Mouse (Mus musculus) heart, postnatal 4 days (tissue): ENCODE measurements at regions not wholly inside any gene's neighbourhood (a gene's known extent, or its start where the extent isn't known, plus 50 kb on each side); places are given as distances from the start of the nearest gene placed in this dataset.

Source experiments
- DNase-seq: peaks from one replicate; pipeline ENCODE4 v3.0.0; 2021

DNA sequence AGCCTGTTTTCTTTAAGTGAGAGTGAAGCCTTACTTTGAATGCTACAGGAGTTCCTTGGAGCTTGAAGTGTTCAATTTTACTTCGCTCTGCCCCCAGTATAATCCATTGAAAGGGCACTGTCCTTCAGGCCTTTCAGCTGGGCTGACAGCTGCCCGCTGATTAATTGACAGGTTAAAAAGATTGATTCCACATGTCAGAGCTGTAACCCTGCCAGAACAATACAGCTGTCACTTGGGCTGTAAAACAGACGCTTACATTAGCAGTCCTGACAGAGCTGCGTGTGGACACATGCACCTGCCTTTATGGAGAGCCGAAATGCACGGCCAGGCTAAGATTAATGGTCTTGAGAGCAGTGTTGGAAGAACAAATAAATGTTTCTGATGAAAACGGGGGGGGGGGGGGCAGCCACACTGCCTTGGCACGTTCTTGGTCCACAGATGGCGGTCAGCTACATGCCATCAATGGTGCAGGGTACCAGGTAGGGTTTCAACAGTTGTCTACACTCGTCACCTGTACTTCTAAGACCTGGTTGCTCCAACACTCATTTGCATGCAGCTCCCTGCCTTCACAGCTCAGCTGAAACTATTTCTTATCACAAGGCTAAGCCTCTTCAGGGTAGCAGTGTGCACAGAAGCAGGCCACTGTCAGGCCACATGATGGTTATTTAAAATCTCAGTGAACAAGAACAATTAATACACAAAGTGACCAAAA is 407.3 kb downstream of the Gm45692 start:
- no peak for DNase-seq

DNA sequence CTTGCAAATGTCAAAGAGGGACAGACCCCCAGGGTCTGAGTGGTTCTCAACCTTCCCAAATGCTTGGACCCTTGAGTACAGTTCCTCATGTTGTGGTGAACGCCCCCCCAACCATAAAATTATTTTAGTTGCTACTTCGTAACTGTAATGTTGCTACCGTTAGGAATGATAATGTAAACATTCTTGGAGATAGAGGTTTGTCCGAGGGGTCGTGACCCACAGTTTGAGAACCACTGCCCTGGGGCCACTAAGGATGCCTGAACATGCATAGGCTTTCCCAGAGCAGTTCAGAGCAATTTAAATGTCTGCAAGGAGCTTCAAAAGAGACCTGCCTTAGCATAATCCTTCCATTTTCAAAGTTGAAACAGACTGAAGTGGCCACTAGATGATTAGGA is 407.8 kb downstream of the Gm45692 start:
- DNase-seq: no peak

DNA sequence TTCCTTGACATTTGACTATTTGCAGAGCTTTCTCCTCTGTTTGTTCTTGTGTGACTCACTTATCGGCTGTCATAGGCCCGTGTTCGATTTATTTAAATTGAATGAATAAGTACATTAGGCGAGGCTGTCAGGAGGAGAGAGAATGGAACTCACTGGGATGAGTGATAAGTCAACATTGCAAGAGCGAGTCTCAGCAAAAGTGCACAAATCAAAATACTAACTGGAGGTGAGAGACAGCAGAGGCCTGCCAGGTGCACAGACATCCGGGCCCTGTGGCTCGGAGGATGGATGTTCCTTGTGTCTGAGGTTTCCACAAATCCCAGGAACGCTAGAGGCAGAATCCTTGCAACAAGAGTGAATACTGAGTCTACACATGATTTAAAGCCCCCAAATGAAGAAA is 410.6 kb downstream of the Gm45692 start:
- DNase-seq: no peak

DNA sequence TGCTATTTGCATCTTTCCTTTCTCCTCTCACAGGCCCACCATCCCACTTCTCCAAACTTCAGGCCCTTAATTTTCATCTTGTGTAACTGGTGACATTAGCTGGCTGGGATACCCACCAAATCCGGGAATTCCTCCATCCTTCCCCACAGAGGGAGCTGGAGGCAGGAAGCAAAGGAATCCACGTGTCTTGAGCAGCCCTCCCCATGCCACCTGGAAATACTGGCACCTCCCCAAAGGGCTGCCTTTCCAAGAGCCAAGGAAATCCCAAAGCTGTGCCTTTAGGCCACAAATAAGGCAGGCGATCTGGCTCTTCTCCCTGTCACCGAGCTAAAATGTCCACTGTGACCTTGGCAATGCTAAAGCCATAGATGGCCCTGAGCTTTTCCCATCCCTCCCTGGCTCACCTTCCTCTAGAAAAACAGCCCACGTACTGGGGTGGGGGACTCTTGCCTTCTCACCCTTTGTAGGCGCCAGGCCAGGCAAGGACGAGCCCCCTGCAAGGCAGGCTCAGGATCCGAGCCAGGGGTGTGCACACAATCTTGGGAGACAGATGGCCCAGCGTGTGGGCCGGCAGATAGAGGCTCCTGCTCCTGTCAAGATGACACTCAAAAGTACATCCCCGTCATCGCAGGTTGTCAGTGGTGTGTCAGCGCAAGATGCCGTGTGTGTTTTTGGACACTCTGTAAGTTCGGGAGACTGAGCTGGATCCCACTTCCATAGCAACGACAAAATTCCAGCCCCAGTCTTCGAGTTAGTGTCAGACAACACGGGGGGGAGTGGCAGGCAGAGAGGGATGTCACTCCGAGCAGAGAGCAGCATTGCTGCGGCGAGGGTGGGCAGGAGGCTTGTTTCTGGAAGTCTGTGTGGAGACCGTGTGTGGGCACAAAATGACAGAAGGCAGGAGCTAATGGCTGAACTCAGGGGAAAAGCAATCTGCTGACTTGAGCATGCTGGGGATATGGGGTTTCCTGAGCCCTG is 414.4 kb downstream of the Gm45692 start:
- DNase-seq: no peak

DNA sequence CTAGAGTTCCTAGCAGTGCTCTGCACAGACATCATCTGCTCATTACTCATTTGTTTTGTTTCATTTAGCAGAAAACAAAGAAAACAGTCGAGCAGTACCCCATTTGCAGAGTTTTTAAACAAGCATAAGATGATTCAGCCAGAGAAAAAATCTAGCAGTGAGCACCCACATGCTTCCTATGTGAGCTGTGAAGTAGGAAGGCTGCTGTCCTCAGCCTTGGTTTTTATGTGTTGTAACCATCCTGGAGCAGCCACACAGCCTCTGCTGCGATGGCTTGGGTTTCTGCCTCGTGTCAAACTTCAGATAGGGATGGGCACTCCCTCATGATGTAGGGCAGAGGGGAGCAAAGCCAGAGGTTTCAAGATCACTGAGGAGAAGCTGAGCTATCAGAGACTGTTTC is 416.5 kb downstream of the Gm45692 start:
- no peak for DNase-seq

DNA sequence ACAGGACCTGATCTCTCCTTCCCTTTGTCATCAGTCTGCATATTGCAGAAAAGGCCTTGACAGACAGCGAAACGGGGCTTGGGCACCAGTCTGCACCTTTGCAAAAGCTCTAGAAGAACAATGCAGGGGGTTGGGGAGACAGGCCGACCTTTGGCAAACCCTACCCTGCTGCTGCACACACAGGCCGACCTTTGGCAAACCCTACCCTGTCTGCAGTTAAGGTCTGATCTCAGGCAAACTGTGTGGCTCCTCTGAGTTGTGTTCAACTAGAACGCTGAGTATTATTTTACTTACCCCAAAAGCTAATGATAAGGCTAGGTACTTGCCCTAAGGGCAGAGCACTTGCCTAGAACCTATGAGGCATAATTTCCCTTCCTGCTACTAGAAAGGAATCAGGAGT is 423.4 kb upstream of the Zfp703 start:
- no peak for DNase-seq

DNA sequence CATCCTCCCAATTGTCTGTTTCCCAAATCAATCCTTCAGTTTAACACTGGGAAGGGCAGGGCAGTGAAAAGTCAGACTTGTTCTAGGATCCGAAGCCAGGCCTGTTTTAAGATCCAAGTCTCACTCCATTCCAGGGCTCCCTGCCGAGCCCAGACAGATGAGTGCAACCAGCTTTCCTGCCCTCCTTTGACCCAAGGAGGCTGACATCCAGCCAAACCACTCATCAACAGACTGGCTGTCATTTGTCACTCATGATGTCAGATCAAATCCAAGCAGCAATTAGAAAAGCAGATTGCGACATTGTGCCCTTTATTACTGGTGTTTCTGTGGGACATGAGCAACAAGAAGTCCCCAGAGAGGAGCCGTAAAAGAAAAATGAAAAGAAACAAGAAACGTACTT is 417.9 kb upstream of the Zfp703 start:
- peak; percentile 16 for DNase-seq

DNA sequence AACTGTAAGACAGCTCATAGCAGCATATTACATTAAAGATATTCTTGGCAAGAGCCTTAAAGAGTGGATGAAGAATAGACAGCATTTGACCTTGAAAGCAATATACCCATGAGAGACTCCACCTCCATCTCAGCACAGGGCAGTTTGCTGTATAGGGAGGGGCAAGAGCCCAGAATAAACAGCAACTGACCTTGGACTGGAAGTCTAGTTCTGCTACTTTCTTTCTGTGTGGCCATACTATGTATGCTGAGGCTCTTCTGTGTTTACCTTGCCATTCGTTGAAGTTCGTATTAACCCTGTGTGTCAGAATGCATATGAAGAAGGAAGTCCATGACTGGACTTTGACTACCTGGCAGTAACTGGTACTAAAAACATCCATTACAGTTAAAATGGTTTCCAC is 414.0 kb upstream of the Zfp703 start:
- DNase-seq: no peak

DNA sequence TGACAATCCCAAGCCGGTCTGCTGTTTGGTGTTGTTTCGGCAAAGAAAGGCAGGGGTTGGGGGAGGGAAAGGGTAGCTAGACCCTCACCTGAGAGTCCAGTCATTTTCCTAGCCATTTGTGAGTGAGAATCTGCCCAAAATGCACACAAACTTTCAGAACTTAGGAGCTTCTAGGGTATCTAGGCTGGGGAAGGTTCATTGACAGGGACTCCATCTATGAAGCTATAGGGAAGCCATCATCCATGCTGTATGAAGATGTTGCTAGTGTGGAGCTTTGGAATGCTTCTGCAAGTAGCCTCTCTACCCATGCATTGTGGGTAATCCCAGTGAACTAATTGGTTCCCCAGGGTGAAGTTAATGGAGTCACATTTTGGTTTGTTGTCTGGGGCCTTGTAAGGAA is 412.9 kb upstream of the Zfp703 start:
- no peak for DNase-seq

DNA sequence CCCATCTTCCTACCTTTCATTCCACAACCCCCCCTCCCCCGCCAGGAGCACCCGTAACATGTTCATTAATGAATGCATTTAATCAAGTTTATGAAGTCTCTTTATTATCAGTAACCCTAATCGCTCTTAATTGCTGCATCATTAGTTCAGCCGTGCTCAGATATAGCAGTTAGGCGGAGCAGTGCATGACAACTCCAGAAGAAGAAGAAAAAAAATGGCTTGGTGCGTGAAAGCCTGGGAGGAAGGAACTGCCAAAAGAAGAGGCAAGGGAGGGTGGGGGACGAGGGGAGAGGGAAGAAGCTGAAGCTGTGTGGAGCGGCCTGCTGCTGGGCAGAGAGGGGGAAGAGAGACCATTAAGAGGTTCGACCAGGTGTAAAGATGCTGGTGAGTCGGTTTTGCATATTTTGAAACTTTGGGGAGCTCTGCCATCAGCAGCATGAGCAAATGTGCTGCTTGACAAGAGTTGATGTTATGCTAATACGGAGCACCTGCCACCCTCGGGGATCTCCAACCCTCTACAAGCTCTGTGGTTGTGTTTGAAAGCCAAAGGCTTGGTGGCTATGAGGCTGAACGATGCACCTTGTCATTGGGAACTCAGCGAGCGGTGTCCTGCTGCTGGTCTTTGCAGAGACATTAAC is 408.6 kb upstream of the Zfp703 start:
- DNase-seq: no peak

DNA sequence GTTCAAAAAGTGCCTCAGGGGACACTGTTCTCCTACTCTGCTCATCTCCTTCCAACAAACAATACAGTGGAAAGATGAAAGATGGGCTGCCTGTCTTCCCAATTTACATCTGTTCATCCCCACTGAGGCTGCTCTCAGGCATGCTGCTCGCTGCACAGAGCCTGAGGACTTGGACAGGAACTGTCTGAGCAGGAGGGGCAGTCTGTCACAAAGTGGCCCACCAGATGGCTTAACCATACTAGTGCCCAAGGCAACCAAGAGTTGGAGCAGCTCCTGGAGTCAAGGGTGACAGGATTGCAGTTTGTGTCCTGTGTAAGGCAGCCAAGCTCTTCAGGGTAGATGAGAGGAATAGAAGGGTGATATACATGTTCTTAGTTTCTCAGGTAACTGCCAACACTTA is 388.3 kb upstream of the Zfp703 start:
- DNase-seq: no peak

DNA sequence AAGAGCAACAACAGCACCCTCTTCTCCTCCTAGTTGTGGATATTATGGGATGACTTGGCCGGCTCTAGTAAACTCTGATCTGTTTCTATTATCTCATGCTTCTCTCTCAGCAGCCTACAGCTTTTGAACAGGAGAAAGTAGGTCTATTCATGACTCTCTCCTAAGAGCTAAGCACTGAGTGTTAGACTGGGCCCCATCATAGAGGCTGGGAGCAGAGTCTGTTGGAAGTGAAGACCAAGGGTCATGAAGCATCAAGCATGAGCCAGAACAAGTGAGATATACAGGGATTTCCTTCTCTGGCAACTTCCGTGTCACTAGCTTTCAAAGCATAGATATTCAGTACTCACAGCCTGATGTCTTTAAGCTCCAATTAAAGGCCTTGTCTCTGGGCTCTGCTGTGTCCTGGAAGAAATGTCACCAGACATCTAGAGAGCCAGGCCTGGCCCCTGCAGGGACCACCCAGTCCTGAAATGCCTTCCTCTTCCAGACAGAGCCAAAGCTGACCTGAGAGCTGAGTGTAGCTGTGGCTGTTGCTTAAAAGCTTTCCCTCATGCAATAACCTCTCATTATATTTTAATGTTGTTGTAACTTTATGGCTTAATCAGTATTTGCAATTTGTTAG is 386.4 kb upstream of the Zfp703 start:
- DNase-seq: no peak

DNA sequence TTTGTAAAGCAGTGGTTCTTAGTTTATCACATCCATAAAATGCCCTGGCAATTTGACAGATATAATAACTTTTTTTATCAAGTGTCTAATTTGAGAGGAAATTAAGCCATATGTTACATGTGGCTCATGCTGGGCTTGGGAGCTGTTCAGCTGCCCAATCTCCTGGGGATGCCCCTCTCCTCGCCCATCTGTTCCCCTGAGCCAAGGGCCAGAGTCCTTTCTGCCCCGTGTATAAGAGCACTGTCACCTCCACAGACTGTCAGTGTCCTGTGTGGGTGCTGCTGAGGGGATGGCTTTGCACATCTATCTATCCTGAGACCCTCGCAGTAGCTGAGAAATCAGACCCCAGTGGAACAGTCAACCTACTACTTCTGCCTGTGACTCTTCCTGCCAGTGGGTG is 385.9 kb upstream of the Zfp703 start:
- no peak for DNase-seq

DNA sequence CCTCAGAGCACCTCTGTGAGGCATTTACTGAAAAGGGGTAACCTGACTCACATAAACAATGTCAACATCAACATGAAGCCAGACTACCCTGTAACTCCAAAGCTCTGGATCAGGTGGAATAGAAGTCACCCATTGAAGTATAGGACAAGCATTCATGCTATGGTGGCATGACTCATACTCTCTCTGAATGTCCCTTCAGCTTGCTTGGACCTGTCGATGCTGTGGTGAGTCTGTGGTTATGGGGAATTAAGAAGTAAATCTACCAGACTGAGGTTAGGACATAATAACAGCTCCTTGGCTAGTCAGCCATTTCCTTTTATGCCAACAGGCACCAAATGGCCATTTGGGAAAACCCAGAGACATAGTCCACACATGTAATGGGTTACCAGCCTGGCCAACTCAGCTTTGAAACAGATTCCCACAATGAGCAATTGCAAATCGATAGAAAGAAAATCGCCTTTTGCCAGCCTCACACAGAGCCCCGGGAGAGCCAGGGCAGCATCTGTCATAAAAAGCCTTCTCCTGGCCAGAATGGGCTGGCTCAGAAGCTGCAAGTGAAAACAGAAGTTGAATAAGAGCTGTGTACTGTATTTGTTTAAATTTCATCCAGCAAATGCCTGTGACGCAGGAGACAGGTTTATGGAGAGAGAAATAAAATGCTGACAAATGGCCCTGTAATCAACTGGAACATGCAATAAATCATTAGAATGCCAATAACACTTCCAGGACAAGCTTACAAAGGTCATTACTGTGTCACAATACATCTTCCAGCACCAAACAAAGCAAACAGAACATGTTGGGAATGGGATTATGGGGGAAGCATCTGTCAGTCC is 383.4 kb upstream of the Zfp703 start:
- no peak for DNase-seq

DNA sequence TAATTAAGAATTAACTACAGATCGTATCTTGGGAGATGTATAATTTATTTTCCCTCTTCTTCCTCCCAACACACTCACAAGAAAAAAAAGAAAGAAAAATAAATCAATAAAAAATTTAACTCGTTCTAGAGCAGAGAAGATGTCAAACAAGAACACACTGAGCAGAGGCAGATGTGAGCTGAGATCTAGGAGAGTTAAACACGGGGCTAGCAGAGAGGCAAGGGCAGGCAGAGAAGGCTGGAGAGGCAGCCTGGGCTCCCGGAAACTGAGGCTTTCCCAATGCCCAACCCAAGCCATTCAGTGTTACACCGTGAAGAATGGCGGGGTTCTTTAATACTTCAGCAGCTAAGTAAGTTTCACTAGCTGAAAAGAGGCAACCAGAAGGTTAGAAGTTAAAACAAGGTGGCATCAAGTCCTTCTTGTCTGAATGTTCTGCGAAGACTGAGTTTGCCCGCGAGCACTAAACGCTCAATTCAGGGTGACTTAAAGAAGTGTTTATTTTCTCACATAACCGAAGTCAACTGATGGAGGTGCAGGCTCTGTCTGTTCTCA is 382.7 kb upstream of the Zfp703 start:
- DNase-seq: no peak

DNA sequence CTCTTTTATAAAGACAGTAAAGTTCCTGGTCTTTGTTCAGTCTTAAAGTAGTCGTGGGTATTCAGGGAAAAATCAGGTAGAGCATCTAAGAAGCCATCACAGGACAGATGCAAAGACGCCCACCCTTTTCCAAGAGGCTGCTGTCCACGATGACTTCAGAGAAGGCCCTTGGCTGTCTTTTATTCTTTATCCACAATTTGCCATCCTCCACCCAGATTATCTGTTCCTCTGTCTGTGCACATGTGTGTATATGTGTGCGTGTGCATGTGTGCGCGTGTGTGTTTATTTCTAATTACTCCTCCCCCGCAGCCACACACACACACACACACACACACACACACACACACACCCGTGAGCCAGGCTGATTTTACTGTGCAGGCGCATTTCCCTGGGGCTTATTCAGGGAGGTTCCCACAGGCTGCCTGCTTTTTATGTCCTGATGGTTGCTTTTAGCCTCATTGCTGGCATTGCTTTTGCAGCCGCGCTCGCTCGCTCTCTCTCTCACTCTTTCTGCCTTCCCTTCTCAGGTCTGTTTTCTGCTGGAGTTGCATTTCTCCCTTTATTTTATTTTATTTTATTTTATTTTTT is 381.6 kb upstream of the Zfp703 start:
- DNase-seq: no peak

DNA sequence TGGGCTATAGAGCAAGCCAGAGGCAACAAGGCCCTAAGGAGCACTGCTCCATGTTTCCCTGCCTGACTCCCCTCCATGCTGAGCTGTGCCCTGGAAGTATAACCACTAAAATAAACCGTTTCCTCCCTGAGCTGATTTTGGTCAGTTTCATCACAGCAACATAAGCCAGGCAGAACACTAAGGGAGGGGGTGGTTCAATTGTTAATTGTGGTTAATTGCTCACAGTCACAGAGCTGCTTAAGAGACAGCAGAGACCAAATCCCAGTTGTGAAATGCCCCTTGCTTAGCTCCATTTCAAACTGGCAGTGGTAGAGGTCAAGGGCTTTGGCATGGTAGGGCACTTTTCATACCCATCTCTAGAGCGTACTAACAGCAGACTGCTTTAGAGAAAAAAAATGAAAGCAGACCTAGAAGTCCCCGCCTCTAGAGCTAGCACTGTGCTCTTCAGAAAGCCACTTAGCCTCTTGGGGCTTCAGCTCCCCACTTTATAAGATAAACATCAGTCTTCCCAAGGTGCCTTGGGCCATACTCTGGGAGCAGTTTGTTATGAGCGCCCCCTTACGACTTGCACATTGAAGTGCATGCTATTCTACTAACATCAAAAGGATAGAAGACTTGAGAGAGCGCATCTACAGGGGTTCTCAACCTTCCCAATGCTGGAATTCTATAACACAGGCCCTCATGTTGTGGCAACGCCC is 380.3 kb upstream of the Zfp703 start:
- DNase-seq: no peak

DNA sequence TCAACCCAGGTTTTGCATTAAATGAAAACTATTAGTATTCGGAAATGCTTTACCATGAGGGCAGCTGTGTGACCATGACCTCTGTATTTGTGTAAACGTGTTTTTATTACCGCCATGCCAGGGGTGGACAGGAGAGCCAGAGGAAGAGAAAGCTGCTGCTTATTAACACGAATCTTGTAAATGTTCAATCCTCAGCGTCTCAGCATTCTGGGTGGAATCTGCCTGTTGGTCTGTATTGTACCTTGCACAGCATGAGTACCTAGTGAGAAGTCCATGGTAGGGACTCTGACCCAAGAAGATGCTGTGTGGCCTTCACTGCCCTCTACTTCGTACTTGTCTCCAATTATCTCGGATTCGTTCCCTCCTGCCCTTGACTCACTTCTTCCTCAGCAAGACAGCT is 378.6 kb upstream of the Zfp703 start:
- no peak for DNase-seq

DNA sequence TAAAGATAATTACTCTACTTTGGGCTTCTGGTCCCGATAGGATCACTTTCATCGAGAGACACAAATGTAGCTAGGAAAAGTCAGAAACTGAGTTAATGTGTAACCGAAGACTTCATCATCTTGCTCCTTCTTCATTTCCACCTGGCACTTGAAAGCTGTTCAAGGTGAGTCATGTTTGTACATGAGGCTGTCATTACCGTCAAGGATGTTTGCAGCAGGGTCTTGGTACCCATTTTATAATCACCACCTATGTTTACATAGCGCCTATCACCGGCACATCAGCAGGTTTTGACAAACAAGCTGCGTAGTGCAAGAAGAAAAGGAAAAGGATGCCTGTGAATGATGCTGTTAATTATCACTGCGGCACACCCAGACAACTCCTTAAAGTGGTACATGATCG is 377.0 kb upstream of the Zfp703 start:
- DNase-seq: no peak

DNA sequence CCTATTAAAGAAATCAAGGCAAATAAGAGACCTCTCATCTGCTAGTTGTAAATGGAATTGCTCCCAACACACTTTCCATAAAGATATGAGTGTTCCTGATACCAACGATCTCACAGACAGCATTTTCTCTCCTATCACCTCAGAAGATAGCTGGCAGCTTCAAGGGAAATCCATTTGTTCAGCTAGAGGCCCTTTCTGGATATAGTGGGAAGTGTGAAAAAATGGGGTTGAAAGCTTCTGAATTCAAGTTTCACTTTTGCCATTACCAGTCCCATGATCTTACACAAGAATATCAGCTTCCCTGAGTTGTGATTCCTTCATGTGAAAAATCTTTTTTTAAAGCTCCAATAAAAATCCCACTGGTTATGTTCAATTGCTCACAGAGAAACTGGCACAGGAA is 369.1 kb upstream of the Zfp703 start:
- DNase-seq: no peak

DNA sequence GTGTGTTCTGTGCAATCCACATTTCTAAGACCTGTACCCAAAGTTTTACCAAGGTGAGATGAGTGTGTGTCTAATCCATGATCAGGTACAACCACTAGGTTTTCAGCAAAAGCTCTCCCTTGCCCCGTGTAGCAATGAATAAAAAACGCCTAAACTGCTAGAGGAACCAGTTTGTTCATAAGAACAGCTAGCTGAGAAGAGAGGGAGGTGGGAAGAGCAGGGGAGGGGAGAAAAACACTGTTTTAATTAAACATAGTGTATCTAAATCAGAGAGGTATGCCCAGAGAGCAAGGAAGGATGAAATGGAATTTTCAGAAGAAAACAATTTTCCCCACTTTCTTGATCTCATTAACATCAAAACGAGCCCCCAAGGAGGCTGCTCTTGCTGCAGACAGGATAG is 368.5 kb upstream of the Zfp703 start:
- no peak for DNase-seq
